Mouse (Mus musculus) naive thymus-derived CD4-positive, alpha-beta T cell, adult 2 months (primary cell): ENCODE data around the gene Srsf1.
A peak's percentile ranks its signal among the peaks of the same experiment; 100 is the strongest.

Experiments used
- DNase-seq: peaks from one replicate; pipeline ENCODE4 v3.0.0-alpha.2; 2011; ENCODE audit warnings: low read depth

Srsf1 gene

DNA sequence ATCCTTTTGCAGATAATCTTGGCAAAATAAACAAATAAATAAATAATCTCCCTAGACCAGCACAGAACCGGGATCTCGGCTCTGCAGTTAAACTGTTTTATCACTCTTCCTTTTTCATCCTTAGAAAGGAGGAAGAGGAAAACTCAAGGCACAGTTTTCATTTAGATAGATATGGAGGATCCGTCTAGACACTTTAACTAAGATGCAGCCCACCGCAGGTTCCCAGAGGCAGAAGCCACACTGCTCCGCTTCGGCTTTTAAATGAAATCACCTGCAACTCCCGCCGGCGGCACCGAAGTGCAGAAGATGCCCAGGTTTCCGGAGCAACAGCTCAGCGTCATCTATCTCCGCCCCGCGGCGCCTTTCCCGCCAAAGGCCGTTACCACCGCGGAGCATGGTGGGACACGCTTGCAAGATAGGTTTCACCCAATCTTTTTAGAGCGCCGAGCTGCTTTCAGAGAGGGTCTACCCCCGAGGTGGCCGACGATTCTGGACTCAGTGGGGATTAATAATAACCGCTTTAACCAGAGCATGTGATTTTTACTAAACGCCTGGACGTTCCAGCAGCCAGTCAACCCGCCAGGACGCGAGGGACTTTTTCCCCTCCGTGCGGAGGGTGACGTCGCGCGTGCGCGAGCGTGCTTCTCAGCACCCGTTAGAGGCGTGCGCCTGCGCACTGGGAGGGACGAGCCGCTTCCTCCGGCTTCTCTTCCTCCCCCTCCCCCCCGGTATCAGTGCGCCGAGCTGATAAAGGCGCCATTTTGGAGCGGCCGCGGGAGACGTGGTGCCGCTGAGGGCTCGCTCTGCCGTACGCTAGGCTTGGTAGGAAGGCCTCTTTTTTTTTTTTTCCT is at the start of gene Srsf1:
TSS of gene Srsf1 (plus strand) at position 430 of the 851 bp plus-strand sequence.
- peak; percentile 99 for DNase-seq

DNA sequence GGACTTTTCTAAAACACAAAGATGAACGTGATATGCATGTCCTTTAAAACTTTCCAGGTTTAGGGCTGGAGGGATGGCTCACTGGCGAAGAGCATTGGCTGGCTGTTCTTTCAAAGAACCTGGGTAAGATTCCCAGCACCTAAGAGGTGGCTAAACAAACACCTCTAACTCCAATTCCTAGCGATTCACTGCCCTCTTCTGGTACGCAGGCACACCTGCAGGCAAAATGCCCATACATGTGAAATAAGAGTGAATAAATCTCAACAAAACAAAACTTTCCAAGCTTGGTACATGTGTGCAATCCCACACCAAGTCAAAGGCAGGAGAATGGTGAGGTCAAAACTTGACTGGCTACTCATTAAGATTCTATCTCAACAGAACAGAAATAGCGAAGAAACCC is 47.4 kb upstream of the Srsf1 start:
- DNase-seq = no peak

DNA sequence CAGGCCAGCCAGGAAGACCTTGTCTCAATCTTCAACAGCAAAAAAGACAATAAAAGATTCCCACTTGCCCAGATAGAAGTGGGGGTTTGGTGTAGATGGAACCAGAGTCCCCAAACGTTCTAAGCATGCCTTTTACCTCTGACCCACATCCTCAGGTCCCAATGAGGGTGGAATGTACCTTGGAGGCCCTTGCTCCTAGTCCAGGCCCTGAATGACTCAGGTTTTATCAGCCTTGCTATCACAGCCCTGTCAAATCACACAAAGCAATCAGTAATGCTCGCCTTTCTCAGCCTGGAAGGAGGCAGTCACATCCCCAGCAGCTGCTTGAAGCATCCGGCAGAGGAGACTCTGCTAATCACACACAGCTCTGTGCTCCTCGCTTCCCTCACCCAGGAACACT is 44.4 kb upstream of the Srsf1 start:
- no peak for DNase-seq

- DNase-seq = no peak
Observed at GRCm38 (mm10) chr11:88004123-88004522, 43.0 kb upstream of the Srsf1 start.

GRCm38 (mm10) chr11:88008641-88009040 is 38.5 kb upstream of the Srsf1 start:
- no peak for DNase-seq

- no peak for DNase-seq
Observed at GRCm38 (mm10) chr11:88009542-88010190, 37.5 kb upstream of the Srsf1 start.

DNA sequence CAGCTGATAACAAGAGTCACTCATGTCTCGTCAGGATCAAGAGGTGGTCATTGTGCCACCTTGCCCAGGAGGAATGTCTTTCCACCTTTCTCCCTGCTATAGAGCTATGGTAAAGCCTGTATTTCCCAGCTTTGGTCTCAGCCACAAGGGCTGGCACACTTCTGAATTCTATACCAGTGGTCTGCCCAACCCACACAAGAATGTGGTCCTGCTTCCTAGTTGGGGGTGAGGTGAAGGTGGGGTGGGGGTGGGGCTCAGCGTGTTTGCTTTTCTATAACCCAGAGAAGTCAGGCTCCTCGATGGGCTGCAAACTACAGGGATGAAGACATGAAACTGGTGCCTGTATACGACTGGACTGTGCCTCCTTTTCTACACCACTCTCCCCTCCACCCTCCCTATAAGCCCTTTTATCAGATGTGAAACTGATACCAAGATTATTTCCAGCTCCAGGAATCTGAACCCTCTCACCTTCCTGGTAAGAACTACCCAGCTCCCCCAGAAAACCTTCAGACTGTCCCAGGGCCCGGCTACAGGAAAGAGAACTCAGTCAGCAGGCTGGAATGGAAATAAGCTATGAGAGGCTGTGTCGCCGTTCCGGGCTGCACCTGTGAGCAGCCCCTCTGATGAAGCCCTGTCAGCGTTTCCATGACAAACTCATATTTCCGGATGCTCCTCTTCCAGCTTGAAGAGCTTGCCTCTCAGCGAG is 35.8 kb upstream of the Srsf1 start:
- DNase-seq = peak; percentile 25

GRCm38 (mm10) chr11:88011914-88012419 is 35.2 kb upstream of the Srsf1 start:
- no peak for DNase-seq

GRCm38 (mm10) chr11:88012621-88013244 is 34.4 kb upstream of the Srsf1 start:
- no peak for DNase-seq

- DNase-seq = no peak
Observed at GRCm38 (mm10) chr11:88013632-88014031, 33.5 kb upstream of the Srsf1 start.

DNA sequence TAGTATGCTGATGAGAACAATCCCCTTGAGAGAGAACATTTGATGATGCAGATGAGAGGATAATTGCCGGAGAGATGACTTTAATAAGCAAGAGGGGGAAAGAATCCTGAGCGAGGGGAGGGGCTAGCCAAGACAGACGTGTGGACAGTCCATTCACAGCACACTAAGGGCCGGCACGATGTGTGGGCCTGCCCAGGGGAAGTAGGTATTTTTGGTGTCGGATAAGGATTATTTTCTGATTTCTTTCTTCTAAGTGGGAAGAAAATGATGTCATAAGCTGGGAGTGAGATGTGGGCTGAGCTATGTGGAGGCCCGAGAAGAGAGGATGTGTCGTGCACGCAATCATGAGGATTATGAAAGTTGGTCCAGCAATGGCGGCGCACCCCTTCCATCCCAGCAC is 32.0 kb upstream of the Srsf1 start:
- DNase-seq = no peak

DNA sequence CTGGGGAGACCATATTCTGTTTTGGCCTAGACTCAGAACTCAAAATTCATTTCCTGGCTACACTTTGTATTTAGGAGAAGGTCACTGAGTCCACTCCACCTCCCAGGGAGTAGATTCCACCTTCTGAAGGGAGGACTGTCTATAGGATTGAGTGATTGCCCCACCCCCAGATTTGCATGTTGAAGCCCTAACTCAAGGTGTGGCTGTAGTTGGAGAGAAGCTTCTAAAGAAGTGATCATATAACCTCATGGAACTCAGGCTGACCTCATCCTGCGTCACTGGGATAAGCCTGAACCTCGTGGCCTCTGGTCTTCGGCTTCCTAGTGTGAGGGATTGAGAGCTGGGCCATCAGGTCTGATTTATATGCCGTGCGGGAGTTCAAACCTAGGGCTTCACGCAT is 31.4 kb upstream of the Srsf1 start:
- DNase-seq = no peak

- no peak for DNase-seq
Observed at GRCm38 (mm10) chr11:88023933-88024332, 23.2 kb upstream of the Srsf1 start.

DNA sequence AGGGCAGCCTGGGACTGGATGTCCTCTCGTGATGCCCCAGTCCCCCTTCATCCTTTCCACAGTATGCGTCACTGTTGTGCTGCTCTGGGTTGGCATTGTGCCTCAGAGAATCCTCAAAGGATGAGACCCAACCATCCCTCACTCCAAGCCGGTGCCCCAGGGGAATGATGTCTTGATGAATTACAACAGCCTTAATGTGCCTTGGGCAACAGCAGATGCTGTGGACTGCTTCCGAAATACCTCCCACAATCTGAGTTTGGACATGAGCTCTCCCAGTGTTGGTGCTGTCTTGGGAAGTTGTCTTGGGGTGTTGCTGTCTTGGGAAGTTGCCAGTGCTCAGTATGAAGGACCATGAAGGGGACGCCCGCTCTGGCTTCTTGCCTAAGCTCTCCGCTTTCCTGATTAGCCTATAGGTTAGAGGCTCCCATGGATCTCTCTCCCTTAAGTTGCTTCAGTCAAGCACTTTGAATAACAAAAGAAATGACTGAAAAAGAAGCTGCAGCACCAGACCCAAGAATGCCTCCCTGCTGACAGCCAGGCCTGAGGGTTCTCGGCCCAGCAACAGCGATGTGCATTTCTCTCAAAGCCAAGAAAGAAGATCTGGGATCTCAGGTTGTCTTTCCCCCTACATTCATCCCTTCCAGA is 19.7 kb upstream of the Srsf1 start:
- no peak for DNase-seq

DNA sequence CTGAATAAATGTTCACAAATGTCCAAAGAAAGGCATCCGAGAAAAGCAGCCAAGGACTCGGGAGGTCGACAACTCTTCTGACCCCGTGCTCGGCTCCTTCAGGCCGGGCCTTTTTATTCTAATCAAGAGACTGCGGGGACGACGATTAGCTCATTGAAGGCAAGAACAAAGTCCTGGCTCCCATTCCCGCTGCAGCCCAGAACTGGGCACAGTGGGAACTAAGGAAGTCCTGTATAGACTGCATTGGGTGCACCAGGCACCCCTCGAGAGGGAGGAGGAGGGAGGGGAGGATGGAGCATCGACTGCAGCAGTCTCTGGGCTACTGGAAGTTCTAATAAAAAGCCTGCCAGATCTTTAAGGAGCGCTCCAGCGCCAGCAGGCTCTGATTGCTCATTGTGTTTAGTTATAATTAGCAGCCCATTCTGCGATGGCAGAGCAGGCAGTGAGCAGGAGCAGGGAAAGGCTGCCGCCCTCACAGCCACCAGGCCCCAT is 18.9 kb upstream of the Srsf1 start:
- DNase-seq = no peak

DNA sequence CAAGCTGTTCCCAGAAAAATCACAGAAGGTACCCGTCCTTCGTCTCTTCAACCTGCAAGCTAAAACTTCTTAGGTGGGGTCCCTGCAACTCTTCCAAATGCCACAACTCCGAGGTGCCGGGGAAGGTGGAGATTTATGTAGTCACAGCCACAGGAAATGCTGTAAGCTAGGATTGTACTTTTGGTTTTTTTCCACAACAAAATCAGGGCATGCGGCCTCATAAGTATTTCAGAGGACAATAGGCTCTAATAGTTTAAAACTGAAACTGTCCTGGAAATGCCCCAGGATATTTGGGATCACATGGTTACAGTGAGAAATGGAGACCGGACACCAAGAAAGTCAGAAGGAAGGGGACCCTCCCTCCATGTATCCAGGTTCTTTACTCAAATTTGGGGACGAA is 17.0 kb upstream of the Srsf1 start:
- no peak for DNase-seq

DNA sequence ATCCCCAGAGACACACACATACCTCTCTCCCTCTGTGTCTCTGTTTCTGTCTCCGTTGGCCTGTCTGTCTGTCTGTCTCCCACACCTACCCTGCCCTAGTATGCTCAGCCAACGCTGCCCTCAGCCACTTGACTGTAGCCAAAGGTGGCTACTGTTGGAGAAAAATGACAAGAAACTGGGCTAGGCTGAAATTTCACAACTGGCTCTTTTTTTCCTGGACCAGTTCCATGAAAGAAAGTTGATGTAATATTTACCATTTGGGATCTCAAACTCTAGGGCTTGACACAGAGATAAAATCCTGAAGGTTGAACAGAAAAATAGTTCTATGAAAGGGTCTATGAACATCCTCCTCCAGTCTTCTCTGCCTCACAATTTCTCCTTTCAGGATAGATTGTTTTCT is 16.3 kb upstream of the Srsf1 start:
- DNase-seq = no peak

DNA sequence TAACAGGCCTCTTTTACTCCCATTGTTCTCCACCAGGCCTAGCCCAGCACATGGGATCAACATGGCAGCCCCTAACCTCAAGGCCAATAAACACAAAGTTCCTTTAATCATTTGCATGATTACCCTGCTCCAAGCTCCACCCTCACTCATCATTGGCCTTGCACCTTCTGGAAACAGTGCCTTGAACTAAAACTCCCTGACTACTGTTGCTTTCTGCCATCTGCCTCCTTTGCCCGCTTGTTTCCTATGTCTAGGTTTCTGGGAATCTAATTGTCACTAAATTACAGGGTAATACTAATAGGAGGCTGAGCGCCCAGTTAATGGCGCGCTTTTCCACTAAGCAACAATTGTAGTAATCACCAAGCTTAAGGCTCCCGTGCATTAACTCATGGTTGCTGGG is 15.4 kb upstream of the Srsf1 start:
- no peak for DNase-seq

- no peak for DNase-seq
Observed at GRCm38 (mm10) chr11:88035970-88036369, 11.2 kb upstream of the Srsf1 start.

- DNase-seq = no peak
Observed at GRCm38 (mm10) chr11:88036761-88037251, 10.4 kb upstream of the Srsf1 start.

- DNase-seq = no peak
Observed at GRCm38 (mm10) chr11:88037386-88037785, 9.8 kb upstream of the Srsf1 start.
